Mouse (Mus musculus) heart, embryonic 10.5 days (tissue): ENCODE measurements around the gene Tox2. TPM values are rescaled to one million over a fixed set of nuclear protein-coding genes. Genes with fewer than 3 reads are reported as not detected.
A peak's percentile ranks its signal among the peaks of the same experiment; 100 is the strongest.

Experiments
- DNase-seq: peaks from one replicate; pipeline ENCODE4 v3.0.0-alpha.2; 2017; ENCODE audit warnings: low spot score
- H3K27ac ChIP-seq: fragments of 300-500 bp; sonication (generic); 2 replicates; pipeline ENCODE4 v1.5.1; 2016; ENCODE audit warnings: mild to moderate bottlenecking
- H3K27me3 ChIP-seq: fragments of 300-500 bp; sonication (generic); 2 replicates; pipeline ENCODE4 v1.6.1; 2016; ENCODE audit warnings: mild to moderate bottlenecking; ENCODE audit not compliant: poor library complexity, insufficient read depth, severe bottlenecking
- H3K36me3 ChIP-seq: fragments of 300-500 bp; sonication (generic); 2 replicates; pipeline ENCODE4 v1.6.1; 2016; ENCODE audit warnings: mild to moderate bottlenecking, moderate library complexity
- H3K4me1 ChIP-seq: fragments of 300-500 bp; sonication (generic); 2 replicates; pipeline ENCODE4 v1.6.1; 2016; ENCODE audit warnings: mild to moderate bottlenecking
- H3K4me3 ChIP-seq: fragments of 300-500 bp; sonication (generic); 2 replicates; pipeline ENCODE4 v1.5.1; 2016; ENCODE audit warnings: mild to moderate bottlenecking, moderate library complexity
- H3K9me3 ChIP-seq: fragments of 300-500 bp; sonication (generic); 2 replicates; pipeline ENCODE4 v1.6.1; 2016; ENCODE audit warnings: mild to moderate bottlenecking, moderate library complexity
- WGBS: fragments of 180-500 bp; shearing (Covaris S2); methylation state at CpG from one replicate; pipeline ENCODE4 v1.1.7; 2016; 5-methylcytosine and 5-hydroxymethylcytosine counted together
- polyA plus RNA-seq: library from polyadenylated mRNA; unstranded; fragments of >200 nt; fragmentation: Nextera tagmentation; extraction: Ambion mirVana; gene quantifications from 2 replicates; pipeline ENCODE4 v1.2.1, GENCODE M21; 2016

Tox2 gene
- polyA plus RNA-seq: 1.7 and 2.0 TPM in 2 replicates

- DNase-seq: peak; percentile 85
- WGBS: under 1% methylated on average over 74 of the region's 79 CpGs
Observed at GRCm38 (mm10) chr2:163202884-163203634, at the start of gene Tox2. Gene Tox2, plus strand, starts transcription at chr2:163203125.

GRCm38 (mm10) chr2:163154673-163155072 is 48.3 kb upstream of the Tox2 start:
- peaks cover 6% of the 10 kb centered on the region; the same call in 1 of the 2 replicates for H3K27me3 ChIP-seq
- H3K4me1 ChIP-seq: no peaks in the 10 kb centered on the region
- H3K36me3 ChIP-seq: no peaks in the 10 kb centered on the region
- H3K9me3 ChIP-seq: no peaks in the 10 kb centered on the region
- H3K27ac ChIP-seq: no peak overlapping the region
- 85% methylated on average over 8 of the region's 8 CpGs for WGBS
- no peak for DNase-seq
- no peak overlapping the region for H3K4me3 ChIP-seq

More at GRCm38 (mm10) chr2:163202884-163203634, at the start of gene Tox2:
- Histone ChIP-seq H3K4me3 (peak within 1 kb of the TSS; percentile 70), H3K27ac (peak within 1 kb of the TSS; percentile 70), H3K9me3 (no peaks in the 10 kb centered on the region), H3K4me1 (peaks cover 34% of the 10 kb centered on the region), H3K36me3 (no peaks in the 10 kb centered on the region), H3K27me3 (peaks cover 41% of the 10 kb centered on the region)

- no peaks in the 10 kb centered on the region for H3K4me1 ChIP-seq
- H3K27me3 ChIP-seq: no peaks in the 10 kb centered on the region
- WGBS: 86% methylated on average over 9 of the region's 9 CpGs
- H3K36me3 ChIP-seq: no peaks in the 10 kb centered on the region
- H3K9me3 ChIP-seq: no peaks in the 10 kb centered on the region
- DNase-seq: no peak
- H3K4me3 ChIP-seq: no peak overlapping the region
- no peak overlapping the region for H3K27ac ChIP-seq
Observed at GRCm38 (mm10) chr2:163158979-163159378, 43.9 kb upstream of the Tox2 start.

- Histone ChIP-seq H3K9me3 (no peaks in the 10 kb centered on the region), H3K4me3 (no peak overlapping the region)
- WGBS: 72% methylated on average over 10 of the region's 10 CpGs
Observed at GRCm38 (mm10) chr2:163164461-163164990, 38.4 kb upstream of the Tox2 start.

GRCm38 (mm10) chr2:163166067-163166805 is 36.7 kb upstream of the Tox2 start:
- 46% methylated on average over 13 of the region's 13 CpGs for WGBS
- Histone ChIP-seq H3K27me3 (no peaks in the 10 kb centered on the region), H3K9me3 (no peaks in the 10 kb centered on the region), H3K27ac (0 out of 2 replicates have a peak overlapping the region, but pooled peaks have one; percentile 11), H3K36me3 (no peaks in the 10 kb centered on the region), H3K4me1 (peaks cover 10% of the 10 kb centered on the region), H3K4me3 (no peak overlapping the region)
- DNase-seq: no peak

More at GRCm38 (mm10) chr2:163164461-163164990, 38.4 kb upstream of the Tox2 start:
- no peak for DNase-seq
- Histone ChIP-seq H3K27me3 (no peaks in the 10 kb centered on the region), H3K36me3 (no peaks in the 10 kb centered on the region), H3K4me1 (peaks cover 10% of the 10 kb centered on the region), H3K27ac (no peak overlapping the region)

- no peaks in the 10 kb centered on the region for H3K9me3 ChIP-seq
- 0 out of 2 replicates have a peak, but pooled peaks cover 3% of the 10 kb centered on the region for H3K27me3 ChIP-seq
- H3K4me1 ChIP-seq: no peaks in the 10 kb centered on the region
- H3K36me3 ChIP-seq: no peaks in the 10 kb centered on the region
- 85% methylated on average over 11 of the region's 11 CpGs for WGBS
- H3K27ac ChIP-seq: no peak overlapping the region
- no peak overlapping the region for H3K4me3 ChIP-seq
- DNase-seq: no peak
Observed at GRCm38 (mm10) chr2:163171891-163172290, 31.0 kb upstream of the Tox2 start.

GRCm38 (mm10) chr2:163174066-163174465 is 28.9 kb upstream of the Tox2 start:
- H3K36me3 ChIP-seq: no peaks in the 10 kb centered on the region
- DNase-seq: no peak
- H3K4me3 ChIP-seq: no peak overlapping the region
- no peak overlapping the region for H3K27ac ChIP-seq
- peaks cover 3% of the 10 kb centered on the region; the same call in 1 of the 2 replicates for H3K27me3 ChIP-seq
- H3K9me3 ChIP-seq: no peaks in the 10 kb centered on the region
- no peaks in the 10 kb centered on the region for H3K4me1 ChIP-seq
- WGBS: 65% methylated on average over 7 of the region's 7 CpGs

GRCm38 (mm10) chr2:163175831-163176230 is 27.1 kb upstream of the Tox2 start:
- H3K4me1 ChIP-seq: no peaks in the 10 kb centered on the region
- H3K9me3 ChIP-seq: no peaks in the 10 kb centered on the region
- no peak overlapping the region for H3K27ac ChIP-seq
- no peak overlapping the region for H3K4me3 ChIP-seq
- WGBS: 91% methylated on average over 8 of the region's 8 CpGs
- no peak for DNase-seq
- no peaks in the 10 kb centered on the region for H3K36me3 ChIP-seq
- H3K27me3 ChIP-seq: peaks cover 3% of the 10 kb centered on the region; the same call in 1 of the 2 replicates

GRCm38 (mm10) chr2:163176502-163176901 is 26.4 kb upstream of the Tox2 start:
- DNase-seq: no peak
- H3K4me3 ChIP-seq: no peak overlapping the region
- H3K27ac ChIP-seq: no peak overlapping the region
- 46% methylated on average over 7 of the region's 7 CpGs for WGBS
- H3K36me3 ChIP-seq: no peaks in the 10 kb centered on the region
- no peaks in the 10 kb centered on the region for H3K9me3 ChIP-seq
- H3K27me3 ChIP-seq: peaks cover 9% of the 10 kb centered on the region; the same call in 1 of the 2 replicates
- no peaks in the 10 kb centered on the region for H3K4me1 ChIP-seq

GRCm38 (mm10) chr2:163187552-163187951 is 15.4 kb upstream of the Tox2 start:
- Histone ChIP-seq H3K9me3 (no peaks in the 10 kb centered on the region), H3K4me1 (peaks cover 21% of the 10 kb centered on the region), H3K4me3 (no peak overlapping the region), H3K36me3 (no peaks in the 10 kb centered on the region), H3K27me3 (no peaks in the 10 kb centered on the region), H3K27ac (no peak overlapping the region)
- 68% methylated on average over 11 of the region's 11 CpGs for WGBS
- DNase-seq: no peak

- H3K9me3 ChIP-seq: no peaks in the 10 kb centered on the region
- no peak overlapping the region for H3K4me3 ChIP-seq
- H3K4me1 ChIP-seq: peaks cover 28% of the 10 kb centered on the region
- H3K27me3 ChIP-seq: 0 out of 2 replicates have a peak, but pooled peaks cover 3% of the 10 kb centered on the region
- WGBS: 20% methylated on average over 5 of the region's 5 CpGs
- no peak for DNase-seq
- H3K27ac ChIP-seq: peak overlapping the region; percentile 62; the same call in 1 of the 2 replicates
- no peaks in the 10 kb centered on the region for H3K36me3 ChIP-seq
Observed at GRCm38 (mm10) chr2:163189596-163189995, 13.3 kb upstream of the Tox2 start.

- H3K4me1 ChIP-seq: peaks cover 31% of the 10 kb centered on the region
- no peaks in the 10 kb centered on the region for H3K36me3 ChIP-seq
- H3K9me3 ChIP-seq: no peaks in the 10 kb centered on the region
- H3K27me3 ChIP-seq: 0 out of 2 replicates have a peak, but pooled peaks cover 3% of the 10 kb centered on the region
- WGBS: 8% methylated on average over 3 of the region's 3 CpGs
- H3K4me3 ChIP-seq: no peak overlapping the region
- no peak for DNase-seq
- peak overlapping the region; percentile 62; the same call in 1 of the 2 replicates for H3K27ac ChIP-seq
Observed at GRCm38 (mm10) chr2:163190004-163190441, 12.9 kb upstream of the Tox2 start.
